Comparison of ENCODE assay signal across 23 mouse cellular contexts in genomic region chr11:49264081-49264480, GRCm38 (mm10). TPM values are rescaled to one million over a fixed set of nuclear protein-coding genes. Genes with fewer than 3 reads are reported as not detected.
"Had no signal": no experiment of that assay in that cellular context is flagged by ENCODE, and none has a peak within 500 bp of the region (broad histone marks: within the 10 kb centered on the region; RNA-seq: fewer than 3 reads in every experiment).

No protein-coding gene starts in this region.

- H3K27ac ChIP-seq: liver, embryonic 14.5 days; lung, embryonic 15.5 days; macrophage; midbrain, embryonic 13.5 days; midbrain, embryonic 15.5 days; neural tube, embryonic 12.5 days; stomach, embryonic 15.5 days; stomach, postnatal 0 days had no signal

- ATAC-seq: midbrain, embryonic 13.5 days; midbrain, embryonic 15.5 days had no signal

- H3K9ac ChIP-seq: liver, embryonic 14.5 days; lung, embryonic 15.5 days; midbrain, embryonic 13.5 days; midbrain, embryonic 15.5 days; neural tube, embryonic 12.5 days; stomach, embryonic 15.5 days had no signal

- H3K4me3 ChIP-seq: lung, embryonic 15.5 days; megakaryocyte, embryonic 14.5 days; midbrain, embryonic 13.5 days; midbrain, embryonic 15.5 days; neural tube, embryonic 12.5 days; stomach, embryonic 15.5 days had no signal

- H3K4me2 ChIP-seq: lung, embryonic 15.5 days; midbrain, embryonic 11.5 days; midbrain, embryonic 13.5 days; midbrain, embryonic 15.5 days; neural tube, embryonic 12.5 days; stomach, embryonic 15.5 days had no signal

- H3K9me3 ChIP-seq: lung, embryonic 15.5 days; megakaryocyte, embryonic 14.5 days; midbrain, embryonic 13.5 days; midbrain, embryonic 15.5 days; neural tube, embryonic 12.5 days; stomach, embryonic 15.5 days had no signal

- H3K4me1 ChIP-seq: midbrain, embryonic 13.5 days; midbrain, embryonic 15.5 days; neural tube, embryonic 12.5 days had no signal

- DNase-seq: lung, adult 2 months; lung, postnatal 10 days; right cerebral cortex, postnatal 14 days; thymus, adult 2 months; thymus, postnatal 25 days had no signal

- H3K27me3 ChIP-seq: lung, embryonic 15.5 days; megakaryocyte, embryonic 14.5 days; midbrain, embryonic 13.5 days; midbrain, embryonic 15.5 days; neural tube, embryonic 12.5 days; stomach, embryonic 15.5 days had no signal

RNA-seq across cellular contexts. Expression of gene Olfr1393, which starts 14.0 kb away (rescaled TPM):
- total RNA-seq: monocyte, adult 5-6 weeks had no signal
- polyA plus RNA-seq: lung, adult 2 months; lung, embryonic 15.5 days; macrophage; midbrain, embryonic 11.5 days; midbrain, embryonic 13.5 days; midbrain, embryonic 15.5 days; neural tube, embryonic 12.5 days; neural tube, embryonic 14.5 days; stomach, embryonic 15.5 days; stomach, postnatal 0 days had no signal

RNA-seq across cellular contexts. Expression of gene Olfr1392, which starts 21.0 kb away (rescaled TPM):
- total RNA-seq: megakaryocyte progenitor cell, adult 5-6 weeks; monocyte, adult 5-6 weeks had no signal
- polyA plus RNA-seq: liver, embryonic 16.5 days; lung, embryonic 15.5 days; midbrain, embryonic 11.5 days; midbrain, embryonic 13.5 days; neural tube, embryonic 12.5 days; neural tube, embryonic 14.5 days; spleen, adult 2 months; stomach, embryonic 15.5 days; stomach, postnatal 0 days had no signal

RNA-seq across cellular contexts. Expression of gene Olfr10, which starts 40.5 kb away (rescaled TPM):
- total RNA-seq: megakaryocyte progenitor cell, adult 5-6 weeks; midbrain, postnatal 0 days; monocyte, adult 5-6 weeks; neutrophil, adult 5-6 weeks had no signal
- polyA plus RNA-seq: liver, embryonic 14.5 days; liver, embryonic 16.5 days; lung, adult 2 months; lung, embryonic 15.5 days; macrophage; midbrain, embryonic 11.5 days; midbrain, embryonic 13.5 days; midbrain, embryonic 15.5 days; midbrain, postnatal 0 days; neural tube, embryonic 12.5 days; neural tube, embryonic 14.5 days; spleen, adult 2 months; stomach, embryonic 15.5 days; stomach, postnatal 0 days; thymus, adult 2 months; urinary bladder, adult 2 months had no signal

RNA-seq across cellular contexts. Expression of gene Olfr1391, which starts 58.5 kb away (rescaled TPM):
- total RNA-seq: megakaryocyte progenitor cell, adult 5-6 weeks; midbrain, postnatal 0 days; monocyte, adult 5-6 weeks; neutrophil, adult 5-6 weeks had no signal
- polyA plus RNA-seq: liver, embryonic 14.5 days; liver, embryonic 16.5 days; lung, adult 2 months; lung, embryonic 15.5 days; macrophage; midbrain, embryonic 11.5 days; midbrain, embryonic 13.5 days; midbrain, embryonic 15.5 days; midbrain, postnatal 0 days; neural tube, embryonic 12.5 days; neural tube, embryonic 14.5 days; spleen, adult 2 months; stomach, embryonic 15.5 days; stomach, postnatal 0 days; thymus, adult 2 months; urinary bladder, adult 2 months had no signal
